Mouse (Mus musculus) monocyte, adult 2 months (primary cell): Measurements from ENCODE around the gene Rtkn.

ENCODE experiments used
- DNase-seq, 2 experiments: peaks; one replicate each; pipeline ENCODE4 v3.0.0; 2022; ENCODE audit warnings: low spot score in 2 of 2, low read depth in 1 of 2

The Rtkn gene

GRCm38 (mm10) chr6:83116373-83117164 is 18.7 kb upstream of the Rtkn start:
- DNase-seq: no peak

DNA sequence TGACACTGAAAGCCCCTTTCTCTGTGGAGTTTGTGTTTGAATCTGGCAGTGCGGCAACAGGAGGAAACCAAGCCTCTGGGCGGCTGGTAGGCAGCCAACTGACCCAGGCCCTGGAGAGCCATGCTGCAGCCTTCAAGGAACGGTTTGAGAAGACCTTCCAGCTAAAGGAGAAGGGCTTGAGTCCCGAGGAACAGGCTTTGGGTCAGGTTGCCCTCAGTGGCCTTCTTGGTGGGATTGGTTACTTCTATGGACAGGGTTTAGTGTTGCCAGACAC is 18.2 kb upstream of the Rtkn start:
- DNase-seq: no peak

DNA sequence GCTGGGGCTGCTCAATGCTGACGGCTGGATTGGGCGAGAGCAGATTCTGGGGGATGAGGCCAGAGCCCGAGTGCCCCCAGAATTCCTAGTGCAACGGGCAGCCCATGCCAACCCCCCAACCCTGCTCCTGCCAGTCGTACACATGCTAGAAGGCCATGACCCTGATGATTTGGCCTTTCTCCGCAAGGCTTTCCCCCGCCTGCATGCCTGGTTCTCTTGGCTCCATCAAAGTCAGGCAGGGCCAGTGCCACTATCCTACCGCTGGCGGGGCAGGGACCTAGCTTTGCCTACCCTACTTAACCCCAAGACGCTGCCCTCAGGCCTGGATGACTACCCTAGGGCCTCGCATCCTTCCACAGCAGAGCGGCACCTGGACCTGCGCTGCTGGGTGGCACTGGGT is 17.6 kb upstream of the Rtkn start:
- DNase-seq: no peak

DNA sequence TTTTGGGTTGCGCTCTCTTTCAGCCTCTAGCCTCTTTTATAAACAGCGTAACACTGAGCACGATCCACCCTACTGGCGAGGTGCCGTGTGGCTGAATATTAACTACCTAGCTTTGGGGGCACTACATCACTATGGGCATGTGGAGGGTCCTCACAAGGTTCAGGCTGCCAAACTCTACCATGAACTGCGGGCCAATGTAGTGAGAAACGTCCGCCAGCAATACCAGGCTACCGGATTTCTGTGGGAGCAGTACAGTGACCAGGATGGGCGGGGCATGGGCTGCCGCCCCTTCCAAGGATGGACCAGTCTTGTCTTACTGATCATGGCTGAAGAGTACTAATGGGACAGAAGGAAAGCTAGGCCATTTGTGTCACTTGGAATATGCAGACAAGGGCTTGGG is 16.9 kb upstream of the Rtkn start:
- DNase-seq: no peak

DNA sequence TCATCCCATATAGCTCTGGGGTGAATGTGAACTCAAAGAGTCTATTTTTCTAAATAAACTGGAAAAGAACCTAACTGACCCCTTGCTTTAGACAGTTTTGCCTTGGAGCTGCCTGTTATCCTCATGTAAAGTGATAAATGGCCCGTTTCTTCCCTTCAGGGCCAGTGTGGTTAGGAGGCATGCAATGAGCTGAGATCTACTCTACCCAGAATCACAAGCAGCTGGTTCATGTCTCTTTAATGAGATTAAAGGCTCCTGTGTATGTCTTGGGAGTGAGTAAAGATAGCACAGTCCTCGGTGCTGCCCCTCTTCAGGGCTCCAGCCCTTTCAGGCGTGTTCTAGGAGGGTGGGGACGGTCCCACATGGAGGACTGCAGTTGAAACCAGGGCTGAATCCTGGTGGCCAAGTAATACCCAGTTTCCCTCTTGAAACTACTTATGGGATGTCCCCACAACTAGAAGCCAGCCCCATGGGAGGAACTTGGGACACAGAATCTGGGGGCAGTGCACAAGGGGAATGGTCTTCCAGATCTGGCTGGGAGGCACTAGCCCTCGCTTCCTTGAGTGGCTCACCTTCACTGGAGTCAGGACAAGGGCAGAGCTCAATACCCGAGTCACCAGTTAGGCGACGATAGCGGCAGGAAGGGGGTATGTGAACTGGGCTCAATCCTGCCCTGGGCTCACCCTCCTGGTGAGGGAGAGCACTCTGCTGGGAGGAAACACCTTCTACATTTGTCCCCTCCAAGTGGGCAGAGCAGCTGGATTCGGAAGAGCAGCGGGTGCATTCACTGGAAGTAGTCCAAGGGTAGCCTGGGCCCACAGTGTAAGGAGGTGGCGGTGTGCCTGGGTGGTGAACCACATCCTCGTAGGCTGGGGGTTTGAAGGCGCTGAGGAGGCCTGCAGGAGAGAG is 16.2 kb upstream of the Rtkn start:
- DNase-seq: no peak

GRCm38 (mm10) chr6:83119734-83120051 is 15.6 kb upstream of the Rtkn start:
- no peak for DNase-seq

GRCm38 (mm10) chr6:83120930-83121862 is 14.1 kb upstream of the Rtkn start, which contains the start of gene Wbp1:
TSS of gene Wbp1 (minus strand) at chr6:83121559.
- DNase-seq: peak; percentile 88 to 90

DNA sequence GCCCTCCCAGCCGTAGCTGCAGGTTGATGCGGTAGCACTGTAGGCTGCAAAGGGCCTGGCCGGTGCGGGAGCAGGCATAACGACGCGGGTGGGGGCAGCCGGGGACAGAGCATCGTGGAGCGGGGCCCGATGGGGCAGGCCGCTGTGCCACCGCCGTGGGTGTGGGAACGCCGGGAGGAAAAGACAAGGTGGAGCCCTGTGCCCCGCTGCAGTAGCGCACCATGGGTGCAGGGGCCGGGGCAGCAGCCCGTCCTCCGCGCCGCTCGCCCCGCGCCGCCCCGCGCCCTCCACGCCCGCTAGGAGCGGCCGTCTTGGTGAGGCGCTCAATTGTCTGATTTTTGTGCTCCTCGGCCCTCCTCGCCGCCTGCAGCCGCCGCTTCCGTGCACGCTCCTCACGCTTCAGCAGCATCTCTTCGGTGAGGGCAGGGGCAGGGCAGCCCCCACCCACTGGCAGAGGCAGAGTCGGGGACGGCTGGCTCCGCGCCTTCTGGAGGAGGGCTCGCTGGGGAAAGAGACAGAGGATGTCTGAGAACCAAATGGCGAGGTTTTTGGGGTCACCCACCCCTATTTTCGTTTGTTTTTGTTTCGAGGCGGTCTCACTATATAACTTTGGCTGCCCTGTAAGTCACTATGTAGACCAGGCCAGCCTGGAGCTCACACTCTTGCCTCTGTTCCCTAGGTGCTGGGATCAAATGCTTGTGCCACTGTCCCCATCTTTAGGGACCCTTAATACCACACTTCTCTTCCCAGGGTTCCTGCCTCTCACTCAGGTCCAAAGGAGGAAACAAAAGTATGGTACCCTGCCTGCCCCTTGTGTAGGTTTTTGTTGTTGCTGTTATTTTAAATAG is 13.2 kb upstream of the Rtkn start:
- DNase-seq: no peak

DNA sequence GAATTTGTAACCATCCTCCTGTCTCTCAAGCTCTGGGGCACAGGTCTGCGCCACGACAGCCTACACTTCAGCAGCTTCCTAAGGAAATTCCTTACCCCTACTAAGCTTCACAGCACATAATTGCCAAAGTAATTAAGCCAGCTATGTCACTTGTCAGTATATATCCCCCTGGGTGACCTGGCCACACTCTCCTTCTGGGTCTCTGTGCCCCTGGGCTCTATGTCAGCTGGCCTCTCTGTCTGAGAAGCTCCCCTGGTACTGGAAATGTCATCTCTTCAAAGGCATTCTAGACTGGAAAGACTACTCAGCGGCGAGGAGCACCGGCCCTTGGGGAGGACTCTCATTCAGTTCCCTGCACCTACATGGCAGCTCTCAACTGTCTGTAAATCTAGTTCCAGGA is 12.3 kb upstream of the Rtkn start:
- DNase-seq: no peak

DNA sequence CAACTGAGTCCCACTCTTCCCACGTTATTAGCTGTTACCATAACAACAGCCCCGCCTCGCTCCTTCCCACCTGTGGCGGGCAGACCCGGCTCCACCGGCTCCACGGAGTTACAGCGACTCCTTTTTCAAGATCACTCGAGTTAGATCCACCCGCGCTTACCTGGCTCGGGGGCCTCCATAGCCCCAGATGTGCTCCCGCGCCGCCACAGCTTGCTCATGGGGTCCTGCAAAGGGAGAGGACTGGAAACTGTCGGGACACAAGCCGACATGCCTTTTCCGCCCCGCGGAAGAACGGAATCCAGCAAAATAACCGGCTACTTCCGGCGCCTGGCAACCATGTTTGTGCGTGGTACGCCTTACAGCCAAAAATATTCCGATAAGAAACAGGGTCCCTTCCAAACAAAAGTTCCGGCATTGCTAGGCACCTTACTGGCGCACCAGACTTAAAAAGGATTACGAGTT is 10.4 kb upstream of the Rtkn start:
- peak; percentile 84 to 89 for DNase-seq

GRCm38 (mm10) chr6:83125331-83125730 is 9.9 kb upstream of the Rtkn start, which contains the start of gene Ino80b:
TSS of gene Ino80b (minus strand) at chr6:83125431.
- no peak for DNase-seq

DNA sequence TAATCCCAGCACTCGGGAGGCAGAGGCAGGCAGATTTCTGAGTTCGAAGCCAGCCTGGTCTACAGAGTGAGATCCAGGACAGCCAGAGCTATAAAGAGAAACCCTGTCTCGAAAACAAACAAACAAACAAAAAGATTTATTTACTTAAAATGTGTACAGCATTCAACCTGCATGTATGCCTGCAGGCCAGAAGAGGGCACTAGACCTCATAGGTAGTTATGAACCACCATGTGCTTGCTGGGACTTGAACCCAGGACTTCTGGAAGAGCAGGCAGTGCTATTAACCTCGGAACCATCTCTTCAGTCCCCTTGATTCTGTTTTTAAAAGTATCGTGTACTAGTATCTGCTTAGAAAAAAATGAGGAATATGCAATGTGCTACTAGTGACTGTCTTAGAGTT is 7.8 kb upstream of the Rtkn start:
- no peak for DNase-seq

DNA sequence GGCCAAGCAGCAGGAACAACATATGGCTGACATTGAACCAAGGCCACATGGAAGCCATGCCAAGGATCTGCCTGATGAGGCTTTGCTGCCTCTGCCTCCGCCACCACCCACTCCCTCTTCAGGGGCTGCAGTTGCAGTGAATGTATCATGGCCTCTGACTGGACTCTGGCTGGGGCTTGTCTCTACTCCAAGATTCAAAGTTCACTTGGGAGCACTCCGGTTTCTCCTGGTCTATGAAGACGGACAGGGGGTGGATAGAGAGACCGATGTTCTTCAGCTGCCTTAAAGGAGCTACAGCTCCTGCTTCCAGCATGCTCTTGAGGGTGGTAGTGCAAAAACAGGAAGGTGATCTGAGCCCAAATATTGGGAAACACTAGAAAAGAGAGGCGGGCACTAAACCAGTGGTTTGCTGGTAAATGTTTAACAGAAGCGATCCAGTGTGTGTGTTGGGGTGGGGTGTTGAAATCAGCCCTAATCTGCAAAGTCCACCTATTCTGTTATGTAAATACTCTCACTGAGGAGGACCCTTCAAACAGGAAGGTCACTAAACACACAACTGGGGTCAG is 3.7 kb upstream of the Rtkn start:
- no peak for DNase-seq

GRCm38 (mm10) chr6:83132176-83132919 is 2.9 kb upstream of the Rtkn start:
- no peak for DNase-seq

GRCm38 (mm10) chr6:83134226-83134625 is 1.0 kb upstream of the Rtkn start:
- no peak for DNase-seq

GRCm38 (mm10) chr6:83135571-83136161 is 403 bp downstream of the Rtkn start:
- no peak for DNase-seq

DNA sequence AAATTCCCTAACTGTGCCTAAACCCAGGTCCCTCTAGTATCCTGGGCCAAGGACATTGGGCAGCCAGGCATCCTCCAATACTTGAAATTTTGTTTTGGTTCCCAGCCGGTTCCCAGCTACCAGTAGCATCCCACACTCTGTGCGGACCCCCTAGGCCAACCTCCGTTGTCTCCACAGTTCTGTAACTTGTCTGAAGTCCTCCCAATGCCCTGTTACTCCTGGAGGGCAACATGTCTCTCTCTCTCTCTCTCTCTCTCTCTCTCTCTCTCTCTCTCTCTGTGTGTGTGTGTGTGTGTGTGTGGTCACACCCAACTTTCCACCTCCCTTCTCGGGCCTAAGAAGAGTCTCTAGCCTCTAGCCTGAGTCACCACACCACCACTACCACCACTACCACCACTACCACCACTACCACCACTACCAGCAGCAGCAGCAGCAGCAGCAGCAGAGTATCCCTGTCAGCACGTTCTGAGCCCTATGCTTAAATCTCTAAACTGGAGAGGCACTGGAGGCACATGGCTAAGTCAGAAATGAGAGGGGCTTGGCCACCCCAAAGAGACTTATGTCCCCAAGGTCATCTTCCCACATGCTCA is 1.1 kb downstream of the Rtkn start:
- no peak for DNase-seq

- no peak for DNase-seq
Observed at GRCm38 (mm10) chr6:83136881-83137575, 1.8 kb downstream of the Rtkn start.
